Mouse (Mus musculus) inflammation-experienced regulatory T-cells, adult 6 months (primary cell): Measurements from ENCODE around the gene Sae1. TPM values are rescaled to one million over a fixed set of nuclear protein-coding genes. Genes with fewer than 3 reads are reported as not detected.
"Not testable (repeated sequence)": the region's sequence is repeated elsewhere in the genome, so short reads cannot be mapped to it uniquely, and the experiment has no call there.

Source experiments
- ATAC-seq: one replicate; pipeline ENCODE4 v1.8.0; 2017
- polyA plus RNA-seq, 3 experiments: library from polyadenylated mRNA; unstranded; fragments of 100-300 nt; shearing (Covaris generic); gene quantifications; one replicate each; pipeline ENCODE4 v1.2.1; 2017

Sae1 gene
- polyA plus RNA-seq, 3 experiments from 2014 or later: 72.6 to 121 (median 77.7) TPM

DNA sequence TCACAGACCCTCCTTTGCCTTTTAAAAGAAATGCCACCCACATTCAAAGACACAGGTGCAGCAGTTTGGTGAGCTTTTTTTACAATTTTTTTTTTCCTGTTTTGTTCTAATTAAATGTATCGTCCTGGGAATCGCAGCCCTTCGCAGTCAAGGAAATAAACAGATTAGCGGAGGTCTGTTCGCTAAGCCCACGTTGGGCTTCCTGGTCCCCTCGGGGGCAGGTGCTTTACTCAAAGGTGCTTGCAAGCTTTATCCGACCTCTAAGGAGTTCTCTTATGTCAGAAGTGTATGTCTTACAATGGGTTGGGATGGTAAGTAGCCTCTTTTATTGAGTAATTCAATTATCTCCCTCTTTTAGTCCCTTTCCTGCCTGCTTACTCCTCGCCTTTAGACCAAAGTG is 14.8 kb upstream of the Sae1 start:
- no peak for ATAC-seq

GRCm38 (mm10) chr7:16401991-16402431 is 14.4 kb upstream of the Sae1 start:
- ATAC-seq: no peak

DNA sequence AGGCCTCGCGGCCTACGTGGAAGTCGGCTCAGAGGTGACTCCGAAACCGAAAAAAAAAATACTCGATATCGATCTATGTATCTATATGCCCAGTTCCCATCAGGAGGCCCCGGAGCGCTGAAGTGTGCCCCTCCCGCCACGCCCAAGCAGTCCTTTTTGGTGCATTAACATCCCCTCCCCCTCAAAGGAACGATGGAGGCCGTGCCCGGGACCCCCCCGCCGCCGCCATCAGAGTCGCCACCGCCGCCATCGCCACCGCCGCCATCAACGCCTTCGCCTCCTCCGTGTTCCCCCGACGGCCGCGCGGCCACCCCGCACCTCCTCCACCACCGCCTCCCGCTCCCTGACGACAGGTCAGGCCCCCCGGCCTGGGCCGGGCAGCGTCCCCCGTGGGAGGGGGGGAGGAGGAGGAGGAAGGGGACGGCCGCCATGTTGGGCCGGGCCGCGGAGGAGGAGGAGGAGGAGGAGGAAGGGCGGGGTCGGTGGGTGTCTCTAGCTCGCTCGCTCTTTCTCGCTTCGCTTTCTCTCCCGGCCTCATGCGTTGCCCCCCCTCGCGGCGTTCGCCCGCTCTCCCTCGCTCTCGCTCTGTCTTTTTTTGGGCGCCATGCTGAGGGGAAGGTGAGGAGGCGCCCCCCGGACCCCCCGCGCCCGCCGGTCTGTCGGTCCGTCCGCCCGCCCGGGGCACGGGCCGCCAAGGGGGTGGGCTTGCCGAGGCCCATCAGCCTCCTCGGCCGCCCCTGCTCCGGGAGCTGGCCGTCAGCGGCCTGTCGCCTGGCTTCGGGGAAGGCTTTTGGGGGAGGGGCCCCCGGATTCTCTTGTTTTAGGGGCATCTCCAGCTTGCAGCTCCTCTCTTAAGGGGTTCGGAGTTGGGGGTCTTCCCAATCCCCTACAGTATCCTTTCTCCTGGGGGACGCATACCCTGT is 13.3 kb upstream of the Sae1 start, which contains the start of gene Zc3h4:
TSS of gene Zc3h4 (plus strand) at position 222 of the 923 bp plus-strand sequence.
- ATAC-seq: peak; percentile 30

GRCm38 (mm10) chr7:16399820-16400688 is 12.4 kb upstream of the Sae1 start:
- ATAC-seq: peak; percentile 80

GRCm38 (mm10) chr7:16399098-16399819 is 11.7 kb upstream of the Sae1 start:
- ATAC-seq: peak; percentile 38

GRCm38 (mm10) chr7:16398387-16399050 is 10.9 kb upstream of the Sae1 start:
- no peak for ATAC-seq

DNA sequence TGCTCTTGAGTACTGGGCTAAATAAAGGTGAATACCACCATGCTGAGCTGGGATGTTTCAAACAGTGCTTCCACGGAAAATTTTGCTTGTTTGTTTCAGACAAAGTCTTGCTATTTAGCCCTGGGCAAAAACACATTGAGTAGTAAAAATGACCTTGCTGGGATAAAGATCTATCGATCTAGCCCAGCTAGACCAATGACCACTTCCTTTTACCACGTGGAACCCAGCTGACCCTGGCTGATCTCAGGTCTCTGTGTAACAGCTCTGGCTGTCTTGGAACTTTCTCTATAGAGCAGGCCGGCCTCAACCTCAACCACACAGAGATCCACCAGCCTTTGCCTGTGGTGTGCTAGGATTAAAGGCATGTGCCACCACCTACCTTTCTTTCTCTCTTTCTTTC is 9.9 kb upstream of the Sae1 start:
- ATAC-seq: no peak

DNA sequence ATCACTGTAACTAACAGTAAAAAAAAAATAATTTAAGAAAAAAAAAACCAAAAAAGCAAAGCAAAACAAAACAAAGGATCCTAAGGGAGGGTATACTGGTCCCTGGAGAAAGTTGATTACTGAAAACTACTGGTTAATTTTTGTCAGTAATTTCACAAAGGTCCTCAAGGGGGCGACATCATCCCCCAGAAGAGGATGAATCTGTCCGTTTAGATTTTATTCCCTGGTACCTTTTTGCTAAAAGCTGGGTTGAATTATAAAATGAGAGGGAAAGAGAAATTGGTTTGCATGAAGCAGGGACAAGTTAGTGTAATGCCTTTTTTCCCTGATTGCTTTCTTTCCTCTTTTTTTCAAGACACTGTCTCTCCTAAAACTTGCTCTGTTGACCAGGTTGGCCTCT is 8.3 kb upstream of the Sae1 start:
- no peak for ATAC-seq

DNA sequence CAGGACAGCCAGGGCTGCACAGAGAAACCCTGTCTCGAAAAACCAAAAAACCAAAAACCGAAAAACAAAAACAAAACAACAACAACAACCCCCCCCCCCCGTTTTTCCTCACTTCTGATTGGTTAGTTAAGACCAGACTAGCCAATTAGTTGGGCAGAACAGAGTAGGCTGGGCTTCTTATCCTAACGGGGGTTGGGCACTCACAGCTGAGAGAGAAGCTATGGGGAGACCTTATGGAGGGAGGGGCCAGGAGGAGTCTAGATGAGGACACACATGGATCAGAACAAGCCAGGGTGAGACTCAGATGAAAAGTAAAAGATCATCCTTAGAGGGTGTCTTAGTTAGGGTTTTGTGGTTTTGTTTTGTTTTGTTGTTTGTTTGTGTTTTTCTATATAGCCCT is 5.3 kb upstream of the Sae1 start:
- ATAC-seq: no peak

- ATAC-seq: not testable (repeated sequence)
These were observed 2.3 kb upstream of the Sae1 start for GRCm38 (mm10) chr7:16389942-16390341.

- peak; percentile 58 for ATAC-seq
These were observed 11.1 kb downstream of the Sae1 start for GRCm38 (mm10) chr7:16376505-16376904.

GRCm38 (mm10) chr7:16374989-16375388 is 12.6 kb downstream of the Sae1 start:
- ATAC-seq: no peak

- ATAC-seq: peak; percentile 82
These were observed 13.9 kb downstream of the Sae1 start for GRCm38 (mm10) chr7:16373719-16374118.

DNA sequence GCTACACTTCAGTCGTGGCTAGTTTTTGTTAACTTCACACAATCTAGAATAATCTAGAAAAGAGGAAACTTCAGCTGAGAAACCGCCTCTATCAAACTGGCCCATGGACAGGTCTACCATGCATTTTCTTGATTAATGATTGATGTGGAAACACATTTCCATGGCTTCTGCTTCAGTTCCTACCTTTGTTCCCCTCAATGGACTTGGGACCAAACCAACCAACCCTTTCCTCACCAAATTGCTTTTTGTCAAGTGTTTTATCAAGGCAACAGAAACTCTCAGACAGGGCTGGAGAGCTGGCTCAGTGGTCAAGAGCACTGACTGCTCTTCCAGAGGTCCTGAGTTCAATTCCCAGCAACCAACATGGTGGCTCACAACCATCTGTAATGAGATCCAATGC is 17.0 kb downstream of the Sae1 start:
- no peak for ATAC-seq

DNA sequence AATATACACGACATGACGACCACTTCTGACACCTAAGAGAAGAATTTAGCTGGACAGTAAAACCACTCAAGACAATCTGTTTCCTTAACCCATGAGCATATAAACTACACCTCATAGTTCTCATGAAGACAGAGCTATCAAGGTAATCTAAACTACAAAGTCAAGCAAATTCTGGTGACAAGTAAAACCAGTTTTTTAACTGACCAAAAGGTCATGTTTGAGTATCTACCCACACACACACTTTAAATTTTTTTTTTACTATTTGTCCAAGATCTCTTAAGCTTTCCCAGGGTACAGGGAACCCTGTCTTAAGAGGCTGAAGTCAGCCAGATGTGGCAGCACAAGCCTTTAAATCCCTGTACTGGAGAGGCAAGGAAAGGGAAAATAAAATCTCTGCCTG is 18.8 kb downstream of the Sae1 start:
- no peak for ATAC-seq

DNA sequence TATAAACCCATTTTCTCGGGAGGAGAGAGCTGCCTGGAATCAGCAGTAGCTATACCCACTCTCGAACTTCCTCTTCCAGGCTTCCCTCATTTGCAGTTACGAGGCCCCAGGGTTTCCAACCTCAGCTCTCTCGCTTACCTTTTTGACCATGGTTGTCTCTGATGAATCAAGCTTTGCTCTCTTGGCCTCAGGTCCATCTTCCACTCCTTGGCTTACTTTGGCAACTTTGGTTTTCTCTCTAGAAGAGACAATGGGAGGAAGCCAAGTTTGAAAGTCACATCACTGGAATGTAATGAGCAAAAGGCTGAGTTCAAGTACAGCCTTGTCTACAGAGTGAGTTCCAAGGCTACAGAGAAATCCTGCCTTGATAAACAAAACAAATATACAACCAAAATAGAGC is 20.9 kb downstream of the Sae1 start:
- ATAC-seq: no peak

DNA sequence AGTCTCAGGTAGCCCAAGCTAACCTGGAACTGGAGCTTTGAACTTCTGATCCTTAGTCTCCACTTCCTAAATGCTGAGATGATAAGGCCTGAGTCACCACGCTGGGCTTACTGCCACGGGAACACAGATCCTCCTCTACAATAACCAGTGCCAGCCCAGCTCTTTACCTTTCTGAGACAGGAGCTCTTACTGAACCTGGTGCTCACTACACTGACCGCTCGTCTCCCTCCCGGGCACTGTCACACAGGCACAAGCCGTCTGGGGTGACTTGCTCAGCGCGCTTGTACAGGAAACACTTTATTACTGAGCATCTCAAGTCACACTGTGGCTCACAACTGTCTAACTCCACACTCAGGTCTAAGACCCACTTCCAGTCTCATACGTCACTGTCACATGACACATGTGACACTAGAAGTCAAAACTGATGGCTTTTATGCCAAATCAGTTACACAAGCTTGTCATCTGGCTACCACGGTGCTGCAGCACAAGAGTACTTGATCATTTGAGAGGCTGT is 21.4 kb downstream of the Sae1 start:
- ATAC-seq: no peak

DNA sequence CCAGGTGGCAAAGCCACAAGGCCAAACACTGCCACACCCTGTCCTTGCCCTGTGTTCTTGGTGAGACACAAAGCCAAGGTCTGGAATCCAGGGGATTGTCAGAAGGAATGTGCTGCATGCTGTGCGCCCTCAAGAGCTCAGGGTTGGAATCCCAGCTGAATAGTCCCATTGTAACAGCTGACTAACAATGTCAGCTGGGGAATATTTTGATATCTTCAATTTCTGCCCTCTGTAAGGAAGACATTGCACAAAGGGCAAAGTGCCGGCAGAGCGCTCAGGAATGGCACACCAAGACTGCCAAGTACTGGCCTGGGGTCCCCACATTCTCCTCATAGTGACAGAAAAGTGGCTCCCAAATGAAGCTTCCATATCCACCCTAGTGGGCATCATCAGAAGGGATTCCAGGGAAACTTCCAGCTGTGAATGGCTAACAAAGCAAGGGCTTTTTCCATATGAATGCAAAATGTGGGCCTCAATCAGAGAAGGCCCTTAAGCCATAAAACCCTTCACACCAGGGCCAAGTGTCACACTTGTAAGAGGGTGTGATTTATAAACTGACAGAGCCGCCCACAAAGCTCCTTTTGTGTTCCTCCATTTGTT is 22.6 kb downstream of the Sae1 start:
- ATAC-seq: no peak

DNA sequence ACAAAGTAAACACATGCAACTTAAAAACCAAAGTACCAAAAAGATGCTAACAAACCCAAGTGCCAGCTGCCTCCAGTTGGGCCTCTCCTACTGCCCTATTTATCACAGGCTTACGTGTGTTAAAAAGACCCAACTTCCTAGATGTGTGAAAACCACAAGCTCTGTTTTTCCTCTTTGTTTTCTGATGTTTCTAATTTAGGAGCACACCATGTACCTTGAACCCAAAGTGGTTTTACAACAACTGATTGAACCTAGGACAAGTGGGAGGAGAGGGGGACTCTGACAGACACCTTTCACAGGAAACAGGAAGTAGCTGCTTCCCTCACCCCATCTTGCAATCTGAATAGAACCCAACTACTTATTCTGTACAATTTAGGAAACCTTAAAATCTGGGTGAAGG is 23.3 kb downstream of the Sae1 start:
- ATAC-seq: peak; percentile 88

- ATAC-seq: no peak
These were observed 30.0 kb downstream of the Sae1 start for GRCm38 (mm10) chr7:16357602-16358001.

DNA sequence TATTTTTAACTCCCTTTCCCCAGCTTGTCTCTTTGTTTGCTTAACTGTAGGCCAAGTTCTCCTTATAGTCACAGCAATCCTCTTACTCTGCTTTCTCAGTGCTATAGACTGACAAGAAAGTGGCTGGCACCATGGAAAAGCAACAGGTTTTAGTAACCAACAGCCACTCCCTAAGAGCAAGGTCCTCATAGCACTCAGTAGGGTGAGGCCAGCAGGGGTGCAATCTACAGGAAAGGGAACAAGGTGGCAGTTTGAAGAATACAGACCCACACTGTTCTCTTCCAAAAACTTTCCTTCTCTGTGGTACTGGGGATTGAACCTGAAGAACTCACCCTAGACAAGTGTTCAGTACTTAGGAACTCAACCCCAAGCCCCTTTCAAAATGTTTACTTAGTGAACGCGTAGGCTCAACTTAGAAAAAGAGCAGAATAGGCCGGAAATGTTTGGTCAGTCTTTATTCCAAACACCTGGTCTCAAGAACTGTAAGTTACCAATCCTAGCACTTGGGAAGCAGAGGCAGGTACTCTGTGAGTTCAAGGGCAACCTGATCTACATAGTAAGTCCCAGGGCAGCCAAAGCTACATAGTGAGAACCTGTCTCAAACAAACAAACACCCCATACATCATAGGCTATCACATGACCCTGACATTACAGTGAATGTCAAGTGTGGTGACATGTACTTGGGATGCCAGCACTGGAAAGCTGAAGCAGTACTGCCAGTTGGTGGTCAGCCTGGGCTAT is 31.6 kb downstream of the Sae1 start:
- ATAC-seq: no peak
